8 mouse cellular contexts compared by ENCODE assay signal in genomic region chr2:91480805-91481514, GRCm38 (mm10). TPM values are rescaled to one million over a fixed set of nuclear protein-coding genes. Genes with fewer than 3 reads are reported as not detected.
DNase-seq lines count a peak whose midpoint lies in the region; ATAC-seq and TF ChIP-seq lines count a peak whose summit lies in the region.

No protein-coding gene starts in this region.

- H3K4me3 ChIP-seq in heart, embryonic 10.5 days, result no peak overlapping the region
- no peak overlapping the region for H3K4me3 ChIP-seq in layer of hippocampus, adult 2 months
- no peak overlapping the region for H3K4me3 ChIP-seq in midbrain, embryonic 10.5 days

- peak; percentile 65 to 84 for DNase-seq in heart, adult 18-20 months
- DNase-seq in heart, embryonic 10.5 days (ENCODE audit: low spot score), result no peak
- DNase-seq in Patski (ENCODE audit: low read depth, low spot score), result peak; percentile 13
- DNase-seq in embryo, embryonic 11 days, result peak; percentile 83
- peak; percentile 49 to 50 for DNase-seq in heart, postnatal 36 days
- DNase-seq in layer of hippocampus, adult 2 months (ENCODE audit: low spot score in 2 of 2), result peak; percentile 66 to 69
- DNase-seq in midbrain, embryonic 10.5 days (ENCODE audit: low spot score), result peak; percentile 36
- DNase-seq in yolk sac, embryonic 10.5 days (ENCODE audit: low spot score), result peak; percentile 38

- WGBS in heart, embryonic 10.5 days, result 58% methylated on average over 6 of the region's 6 CpGs
- 74% methylated on average over 6 of the region's 6 CpGs for WGBS in midbrain, embryonic 10.5 days

- intact Hi-C loops in heart, postnatal 36 days (cut with DNase I), result loop anchor here (1.0 to 2.0 kb wide), 2 partner anchors 195 to 366 kb away; no protein-coding TSS in a partner anchor

- POLR2A ChIA-PET in Patski (lab: Charles Lee), result interaction anchor here (0.6 to 1.0 kb wide), 2 partner anchors 195 to 231 kb away, joined by 3 read pairs; no protein-coding TSS in a partner anchor

- H3K4me1 ChIP-seq in heart, embryonic 10.5 days, result peaks cover 7% of the 10 kb centered on the region
- H3K4me1 ChIP-seq in midbrain, embryonic 10.5 days, result no peaks in the 10 kb centered on the region

- no peak for ATAC-seq in Patski

- CTCF ChIA-PET in Patski (lab: Charles Lee), result interaction anchor here (0.8 to 1.7 kb wide), 5 partner anchors 11 to 196 kb away, joined by 3 to 7 read pairs (median 5); partner anchors contain the start of gene Lrp4

- TF ChIP-seq CTCF in Patski (IDR thresholded peaks at IDR 0.05), result no peak
- peak; percentile 85 for TF ChIP-seq CTCF in layer of hippocampus, adult 2 months (conservative IDR thresholded peaks at IDR 0.05)

- no peaks in the 10 kb centered on the region for H3K27me3 ChIP-seq in heart, embryonic 10.5 days (ENCODE audit: insufficient read depth, poor library complexity, severe bottlenecking)
- H3K27me3 ChIP-seq in Patski, result no peaks in the 10 kb centered on the region
- H3K27me3 ChIP-seq in midbrain, embryonic 10.5 days (ENCODE audit: low read depth, poor library complexity, severe bottlenecking), result no peaks in the 10 kb centered on the region

- no peak overlapping the region for H3K27ac ChIP-seq in heart, embryonic 10.5 days
- H3K27ac ChIP-seq in layer of hippocampus, adult 2 months, result no peak overlapping the region
- no peak overlapping the region for H3K27ac ChIP-seq in midbrain, embryonic 10.5 days (replicated peaks)

- peaks cover 79% of the 10 kb centered on the region for H3K36me3 ChIP-seq in heart, embryonic 10.5 days
- H3K36me3 ChIP-seq in midbrain, embryonic 10.5 days, result peaks cover 92% of the 10 kb centered on the region

- no peaks in the 10 kb centered on the region for H3K9me3 ChIP-seq in heart, embryonic 10.5 days
- H3K9me3 ChIP-seq in midbrain, embryonic 10.5 days (replicated peaks), result no peaks in the 10 kb centered on the region

- in situ Hi-C loops in Patski (cut with MboI; ENCODE audit: low pct_unique_long_range_greater_than_20kb), result loop anchor here (5.0 to 10.0 kb wide), 2 partner anchors 199 to 366 kb away; partner anchors contain the start of gene Mybpc3

RNA-seq across cellular contexts. Expression of gene Lrp4, which starts 23.6 kb away (rescaled TPM):
- total RNA-seq in heart, adult 18-20 months (2021), result 10 to 100 TPM in 1 of 2 experiments, 1 to 10 TPM in 1; 9.4 to 10.4 TPM
- 4.6 and 5.7 TPM in 2 replicates for polyA plus RNA-seq in heart, embryonic 10.5 days (2016; fragmentation: Nextera tagmentation; extraction: Ambion mirVana)
- 3.4 TPM for polyA plus RNA-seq in Patski (2021)
- 10 to 100 TPM; 10.6 to 11.5 TPM for total RNA-seq in heart, postnatal 36 days (2021)
- total RNA-seq in layer of hippocampus, adult 2 months (2021), result 10 to 100 TPM; 30.1 to 30.6 TPM
- 7.0 and 7.1 TPM in 2 replicates for polyA plus RNA-seq in midbrain, embryonic 10.5 days (2016; fragmentation: Nextera tagmentation; extraction: Ambion mirVana)

RNA-seq across cellular contexts. Expression of gene 1110051M20Rik, which starts 36.5 kb away (rescaled TPM):
- 10 to 100 TPM in 1 of 2 experiments, 1 to 10 TPM in 1; 7.7 to 14.7 TPM for total RNA-seq in heart, adult 18-20 months (2021)
- 43.2 and 50.1 TPM in 2 replicates for polyA plus RNA-seq in heart, embryonic 10.5 days (2016; fragmentation: Nextera tagmentation; extraction: Ambion mirVana)
- polyA plus RNA-seq in Patski (2021), result 15.1 TPM
- 10 to 100 TPM in 1 of 2 experiments, 1 to 10 TPM in 1; 9.4 to 12.1 TPM for total RNA-seq in heart, postnatal 36 days (2021)
- 100 to 1,000 TPM; 110 to 122 TPM for total RNA-seq in layer of hippocampus, adult 2 months (2021)
- 87.1 and 98.5 TPM in 2 replicates for polyA plus RNA-seq in midbrain, embryonic 10.5 days (2016; fragmentation: Nextera tagmentation; extraction: Ambion mirVana)

RNA-seq across cellular contexts. Expression of gene Ckap5, which starts 45.6 kb away (rescaled TPM):
- 10 to 100 TPM; 49.1 to 50.4 TPM for total RNA-seq in heart, adult 18-20 months (2021)
- 77.2 and 82.6 TPM in 2 replicates for polyA plus RNA-seq in heart, embryonic 10.5 days (2016; fragmentation: Nextera tagmentation; extraction: Ambion mirVana)
- polyA plus RNA-seq in Patski (2021), result 58.1 TPM
- total RNA-seq in heart, postnatal 36 days (2021), result 10 to 100 TPM; 46.9 to 53.5 TPM
- 100 to 1,000 TPM; 111 to 115 TPM for total RNA-seq in layer of hippocampus, adult 2 months (2021)
- 148 and 165 TPM in 2 replicates for polyA plus RNA-seq in midbrain, embryonic 10.5 days (2016; fragmentation: Nextera tagmentation; extraction: Ambion mirVana)

Comparison
In these comparisons a context has a peak if more than half of its experiments do, and no peak if none do; other contexts are left out.
1. RNA of gene 1110051M20Rik, which starts 36.5 kb away (total RNA-seq): 110 to 122 TPM in layer of hippocampus, adult 2 months; 7.7 to 14.7 TPM in heart, adult 18-20 months and 9.4 to 12.1 TPM in heart, postnatal 36 days; every median in the first group is over 4 times any median in the second.